Mouse (Mus musculus) kidney, adult 9 months (tissue): ENCODE data around the gene Thoc6.
A peak's percentile ranks its signal among the peaks of the same experiment; 100 is the strongest.

Source experiments
- DNase-seq: peaks from one replicate; pipeline ENCODE4 v3.0.0; 2022

The Thoc6 gene

GRCm38 (mm10) chr17:23673424-23674073 lies at the start of gene Thoc6, which contains the start of gene Hcfc1r1:
TSS of gene Thoc6 (minus strand) at chr17:23673882.
TSS of gene Hcfc1r1 (plus strand) at chr17:23673596.
- DNase-seq = peak; percentile 97

DNA sequence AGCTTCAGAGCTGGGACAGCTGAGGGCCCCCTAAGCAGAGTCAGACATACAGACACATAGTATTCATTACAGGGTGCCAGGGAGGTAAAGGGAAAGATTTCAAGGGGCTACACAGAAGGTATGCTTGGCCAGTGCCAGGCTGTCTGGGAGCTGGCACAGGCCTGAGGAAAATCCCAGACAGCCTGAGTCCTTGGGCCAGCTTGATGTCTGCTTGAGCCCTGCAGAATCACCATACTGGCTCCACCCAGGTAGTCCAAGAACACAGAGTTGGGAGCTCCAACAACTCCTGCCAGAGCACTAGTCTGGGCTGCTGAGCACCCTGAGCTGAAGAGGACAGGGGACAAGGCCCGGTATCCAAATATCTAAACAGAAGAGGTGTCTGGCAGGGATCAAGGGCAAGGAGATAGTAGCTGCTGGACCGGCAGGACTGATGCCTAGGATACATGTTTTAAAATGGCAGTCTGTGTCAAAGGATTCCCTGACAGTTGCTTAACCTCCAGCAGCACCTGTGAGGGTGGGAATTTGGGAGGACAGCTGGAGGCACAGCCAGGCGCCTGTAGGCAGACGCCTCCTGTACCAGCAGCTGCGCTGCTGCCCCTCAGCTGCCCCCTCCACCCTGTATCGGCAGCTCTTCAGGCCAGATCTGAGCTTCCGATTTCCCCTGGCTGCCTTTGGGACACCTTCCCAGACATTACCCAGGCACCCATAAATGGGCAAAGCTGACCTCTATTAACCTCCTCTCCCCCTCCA lies 48.9 kb upstream of the Thoc6 start, which contains the start of gene 1520401A03Rik:
Gene 1520401A03Rik, minus strand, starts transcription at position 408 of the 750 bp plus-strand sequence.
- DNase-seq = no peak

GRCm38 (mm10) chr17:23721886-23722285 lies 48.2 kb upstream of the Thoc6 start:
- no peak for DNase-seq

GRCm38 (mm10) chr17:23719455-23719854 lies 45.8 kb upstream of the Thoc6 start:
- no peak for DNase-seq

GRCm38 (mm10) chr17:23717003-23717402 lies 43.3 kb upstream of the Thoc6 start:
- DNase-seq = no peak

GRCm38 (mm10) chr17:23706212-23706611 lies 32.5 kb upstream of the Thoc6 start:
- DNase-seq = peak; percentile 77

GRCm38 (mm10) chr17:23705525-23706104 lies 31.9 kb upstream of the Thoc6 start:
- no peak for DNase-seq

GRCm38 (mm10) chr17:23704741-23705140 lies 31.1 kb upstream of the Thoc6 start:
- no peak for DNase-seq

- DNase-seq = no peak
Measured at GRCm38 (mm10) chr17:23703301-23703700, 29.6 kb upstream of the Thoc6 start.

DNA sequence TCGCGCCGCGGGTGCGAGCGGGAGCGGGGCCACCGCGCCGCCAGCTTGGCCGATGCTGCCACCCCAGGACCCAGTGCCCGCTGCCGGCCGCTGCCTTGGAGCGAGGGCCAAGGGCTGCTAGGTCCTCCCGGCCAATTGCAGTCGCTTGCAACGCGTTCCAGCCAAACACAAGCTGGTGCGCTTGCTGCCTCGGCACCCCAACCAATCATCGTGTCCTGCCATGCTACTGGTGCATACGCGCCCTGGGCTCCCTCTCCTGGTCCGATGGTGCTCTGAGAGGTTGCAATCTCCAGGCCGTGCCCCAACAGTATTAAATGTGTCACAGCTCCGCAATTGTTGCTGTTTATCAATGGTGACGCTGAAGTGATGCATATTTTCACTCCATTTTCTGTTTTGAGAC lies 26.4 kb upstream of the Thoc6 start:
- peak; percentile 96 for DNase-seq

DNA sequence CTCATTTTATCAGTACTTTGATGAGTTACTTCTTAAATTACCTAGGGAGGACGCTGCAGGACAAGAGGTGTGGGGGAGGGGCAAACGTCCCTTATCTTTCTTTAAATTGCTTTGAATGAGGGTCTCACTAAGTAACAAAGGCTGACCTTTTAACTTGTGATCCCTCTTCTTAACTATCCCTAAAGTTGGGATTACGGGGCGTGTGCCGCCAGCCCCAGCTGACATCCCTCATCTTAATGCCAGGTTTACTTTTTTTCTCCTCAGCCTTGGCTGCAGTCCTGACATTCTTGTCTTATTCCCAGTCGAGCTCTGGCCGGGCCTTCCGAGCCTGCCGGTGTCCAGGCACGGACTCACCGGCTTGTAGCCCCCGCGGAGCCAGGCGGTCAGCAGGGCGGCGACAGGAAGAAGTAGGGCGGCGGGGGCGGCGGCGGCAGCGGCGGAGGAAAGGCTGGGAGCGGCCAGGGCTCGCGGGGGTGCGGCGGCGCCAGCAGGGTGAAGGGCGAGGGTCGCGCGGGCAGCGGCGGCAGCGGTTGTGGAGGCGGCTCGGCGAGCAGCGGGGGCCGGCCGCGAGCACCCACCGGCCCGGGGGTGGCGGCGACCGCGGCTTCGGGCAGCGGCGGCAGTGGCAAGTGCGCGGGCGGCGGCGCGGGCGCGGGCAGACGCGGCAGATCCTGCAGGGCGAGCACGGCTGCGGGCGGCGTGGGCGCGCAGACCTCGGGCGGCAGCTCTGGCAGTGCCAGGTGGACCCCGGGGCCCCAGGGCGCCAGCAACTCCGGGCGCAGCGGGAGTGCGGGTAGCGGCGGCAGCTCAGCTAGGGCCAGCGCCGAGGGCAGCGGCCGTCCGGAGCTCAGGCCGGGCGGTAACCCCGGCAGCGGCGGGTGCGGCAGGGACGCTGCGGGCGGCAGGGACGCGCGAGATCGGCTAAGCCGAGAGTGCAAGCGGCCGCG lies 25.7 kb upstream of the Thoc6 start:
- peak; percentile 35 for DNase-seq

DNA sequence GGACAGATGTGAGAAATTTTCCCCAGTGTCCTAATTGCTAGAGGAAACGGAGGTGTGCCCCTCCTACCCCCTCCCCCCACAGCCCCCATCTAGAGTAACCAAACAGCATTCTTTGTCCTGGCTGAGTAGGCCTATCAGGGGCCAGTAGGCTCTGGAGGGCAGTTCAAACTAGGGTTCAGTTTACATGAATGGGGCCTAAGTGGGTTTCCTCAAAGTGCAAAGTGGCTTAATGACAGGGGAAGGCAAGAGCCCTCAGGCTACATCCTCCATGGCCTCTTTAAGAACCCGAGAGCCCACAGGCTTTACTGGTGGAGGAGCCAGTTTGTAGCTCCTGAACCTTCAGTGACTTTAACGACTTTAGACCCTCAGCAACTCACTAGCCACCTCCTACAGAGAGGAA lies 22.1 kb upstream of the Thoc6 start:
- DNase-seq = no peak

DNA sequence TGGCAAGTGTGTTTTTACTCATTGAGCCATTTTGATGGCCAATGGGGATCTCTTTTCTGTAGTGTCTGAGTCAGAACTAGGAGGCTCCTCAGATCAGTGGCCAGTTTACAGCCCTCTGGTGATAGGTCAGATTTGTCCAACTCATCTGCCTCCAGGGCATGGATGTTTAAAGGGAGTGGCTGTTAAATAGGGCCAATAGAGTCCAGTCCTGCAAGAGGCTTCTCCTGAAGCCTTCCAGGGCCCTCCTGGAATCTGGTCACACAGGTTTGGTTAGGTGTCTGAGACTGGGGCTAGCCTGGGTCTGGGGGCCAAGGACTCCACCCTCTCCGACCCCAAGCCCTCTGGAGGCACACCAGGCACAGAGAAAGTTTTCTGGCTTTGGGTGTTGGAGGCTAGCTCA lies 20.8 kb upstream of the Thoc6 start:
- no peak for DNase-seq

GRCm38 (mm10) chr17:23683856-23684672 lies 10.4 kb upstream of the Thoc6 start, which contains the start of gene Cldn9:
TSS of gene Cldn9 (minus strand) at chr17:23684026.
- no peak for DNase-seq

DNA sequence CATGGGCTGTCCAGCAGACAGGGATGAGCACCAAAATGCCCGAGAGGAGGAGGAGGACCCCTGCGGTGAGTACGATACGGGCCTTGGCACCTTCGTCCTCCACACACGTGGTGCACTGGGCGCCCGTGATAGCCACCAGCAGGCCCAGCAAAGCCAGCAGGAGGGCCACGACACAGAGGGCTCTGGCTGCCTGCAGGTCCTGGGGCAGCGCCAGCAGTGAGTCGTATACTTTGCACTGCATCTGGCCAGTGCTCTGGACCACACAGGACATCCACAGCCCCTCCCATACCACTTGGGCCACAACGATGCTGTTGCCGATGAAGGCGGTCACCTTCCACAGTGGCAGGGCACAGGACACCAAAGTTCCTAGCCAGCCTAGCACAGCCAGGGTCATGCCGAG lies 9.5 kb upstream of the Thoc6 start:
- no peak for DNase-seq

DNA sequence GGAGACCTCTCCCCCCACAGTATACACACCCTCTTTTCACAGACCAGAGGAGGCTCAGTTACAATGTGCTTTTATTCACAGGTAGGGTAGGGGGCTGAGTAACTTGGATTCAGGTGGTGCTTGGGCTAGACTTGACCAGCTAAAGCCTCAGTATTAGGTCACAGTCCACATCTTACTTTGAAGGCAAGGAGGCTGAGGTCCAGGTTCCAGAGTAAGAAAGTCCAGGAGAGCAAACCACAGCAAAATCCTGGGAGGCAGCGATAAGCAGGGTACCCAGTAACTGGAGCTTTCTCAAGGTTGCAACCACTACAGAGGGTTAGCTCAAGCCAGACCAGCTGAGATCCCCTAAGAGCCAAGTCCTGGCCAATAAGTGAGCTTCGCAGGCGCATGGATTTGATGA lies 8.8 kb upstream of the Thoc6 start:
- peak; percentile 60 for DNase-seq

DNA sequence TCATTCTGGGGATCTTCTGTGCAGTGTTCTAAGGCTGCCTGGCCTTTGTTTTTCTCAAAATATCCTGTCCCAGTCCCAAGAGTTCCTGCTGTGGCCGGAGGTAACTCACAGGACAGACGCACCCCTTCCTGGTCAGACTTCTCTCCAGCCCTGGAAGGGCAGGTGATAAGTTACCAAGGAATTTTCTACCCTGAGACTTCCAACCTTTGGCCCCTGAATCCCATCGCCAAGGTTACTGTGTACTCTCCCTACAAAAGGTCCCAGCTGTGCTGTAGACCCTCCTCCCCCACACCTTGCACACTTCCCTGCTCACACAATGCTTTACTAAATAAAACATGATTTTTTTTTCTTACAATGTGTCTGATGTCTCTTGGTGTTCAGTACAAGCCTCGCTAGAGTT lies 8.4 kb upstream of the Thoc6 start:
- DNase-seq = peak; percentile 81

- DNase-seq = no peak
Measured at GRCm38 (mm10) chr17:23681086-23681485, 7.4 kb upstream of the Thoc6 start.

- DNase-seq = no peak
Measured at GRCm38 (mm10) chr17:23680336-23680735, 6.7 kb upstream of the Thoc6 start.

DNA sequence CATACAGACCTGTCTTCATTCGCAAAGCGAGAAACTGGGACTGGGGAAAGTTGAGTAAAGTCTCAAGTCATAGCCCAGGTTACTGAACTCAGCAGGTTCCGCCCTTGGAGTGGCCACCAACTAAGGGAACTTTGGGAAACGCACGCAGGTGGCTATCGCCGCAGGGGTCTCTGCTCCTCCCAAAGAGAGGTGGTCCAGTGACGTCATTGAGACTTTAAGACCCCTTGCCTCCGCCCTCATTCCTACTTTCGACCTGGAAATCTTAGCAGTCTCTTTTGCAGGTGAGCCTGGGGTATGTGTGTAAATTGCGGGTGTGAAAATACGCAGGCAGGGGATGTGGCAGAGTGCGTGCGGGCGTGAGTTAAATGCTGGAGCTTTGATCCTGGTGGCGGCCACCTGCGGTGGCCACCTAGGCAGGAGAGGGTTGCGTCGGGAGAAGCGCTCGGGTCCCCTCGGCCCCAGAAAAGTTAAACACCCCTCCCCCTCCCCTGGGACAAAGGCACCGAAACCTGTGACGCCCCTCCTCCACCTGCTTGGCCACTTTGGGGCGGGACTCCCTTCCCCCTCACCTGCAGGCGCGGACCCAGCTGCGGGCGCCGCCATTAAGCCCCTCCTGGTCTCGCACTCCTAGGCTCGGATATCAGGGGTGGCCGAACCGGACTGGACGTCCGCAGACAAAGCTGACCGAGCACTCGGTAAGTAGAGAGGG lies 5.6 kb upstream of the Thoc6 start, which contains the start of gene Cldn6:
Gene Cldn6, plus strand, starts transcription at position 123 of the 709 bp plus-strand sequence.
- DNase-seq = no peak

DNA sequence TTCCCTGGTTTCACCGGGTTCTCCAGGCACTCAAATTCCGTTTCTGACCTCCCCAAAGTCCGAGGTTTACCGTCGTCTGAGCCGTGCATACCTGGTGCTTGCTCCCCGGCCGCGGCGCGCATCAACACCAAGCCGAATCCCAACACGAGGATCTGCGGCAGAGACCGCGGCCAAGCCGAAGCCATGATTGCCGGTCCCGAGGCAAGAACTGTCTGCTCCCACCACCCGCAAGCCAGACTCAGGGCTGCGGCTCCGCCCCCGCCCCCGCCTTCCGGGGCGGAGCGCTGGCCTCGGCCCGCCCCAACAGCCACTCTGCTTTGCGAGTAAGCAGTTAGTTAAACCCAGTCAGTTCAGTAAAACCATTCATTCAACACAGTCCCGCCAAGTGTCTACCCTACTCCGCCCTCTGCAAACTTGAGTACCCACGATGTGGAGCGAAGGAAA lies 3.6 kb upstream of the Thoc6 start, which contains the start of gene Tnfrsf12a:
Gene Tnfrsf12a, minus strand, starts transcription at position 233 of the 444 bp plus-strand sequence.
- peak; percentile 92 for DNase-seq
